Mouse (Mus musculus) neutrophil, adult 5-6 weeks (primary cell): ENCODE measurements at regions not wholly inside any gene's neighbourhood (a gene's known extent, or its start where the extent isn't known, plus 50 kb on each side); places are given as distances from the start of the nearest gene placed in this dataset.

ENCODE experiments used
- ATAC-seq: fragments of 151-379, 151-347 bp; 2 replicates; pipeline ENCODE4 v1.8.0; 2017; ENCODE audit warnings: mild to moderate bottlenecking, moderate TSS enrichment; ENCODE audit not compliant: insufficient number of reproducible peaks, poor library complexity, low FRiP score, severe bottlenecking; ENCODE audit errors: extremely low read depth

DNA sequence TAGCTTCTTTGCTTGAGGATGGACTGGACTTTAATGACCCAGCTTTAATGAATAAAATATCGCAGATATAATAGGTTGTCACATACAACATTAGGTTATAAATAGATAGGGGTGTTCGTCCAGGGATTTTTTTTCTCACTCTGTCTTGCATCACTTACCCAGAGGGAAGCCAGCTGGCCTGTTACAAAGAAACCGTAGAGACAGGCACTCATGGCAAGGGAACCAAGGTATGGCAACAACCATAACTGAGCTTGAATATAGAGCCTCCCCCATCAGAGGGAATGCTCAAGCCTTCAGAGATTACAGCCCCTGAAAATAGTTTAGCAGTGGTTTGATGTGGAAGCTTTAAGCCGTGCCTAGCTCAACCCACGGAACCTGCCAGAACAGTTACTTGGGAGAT, 504.9 kb downstream of the Ptprc start:
- no peak for ATAC-seq

- no peak for ATAC-seq
These were observed 505.7 kb downstream of the Ptprc start for GRCm38 (mm10) chr1:137669849-137670248.

- no peak for ATAC-seq
These were observed 517.4 kb downstream of the Ptprc start for GRCm38 (mm10) chr1:137658141-137658540.

DNA sequence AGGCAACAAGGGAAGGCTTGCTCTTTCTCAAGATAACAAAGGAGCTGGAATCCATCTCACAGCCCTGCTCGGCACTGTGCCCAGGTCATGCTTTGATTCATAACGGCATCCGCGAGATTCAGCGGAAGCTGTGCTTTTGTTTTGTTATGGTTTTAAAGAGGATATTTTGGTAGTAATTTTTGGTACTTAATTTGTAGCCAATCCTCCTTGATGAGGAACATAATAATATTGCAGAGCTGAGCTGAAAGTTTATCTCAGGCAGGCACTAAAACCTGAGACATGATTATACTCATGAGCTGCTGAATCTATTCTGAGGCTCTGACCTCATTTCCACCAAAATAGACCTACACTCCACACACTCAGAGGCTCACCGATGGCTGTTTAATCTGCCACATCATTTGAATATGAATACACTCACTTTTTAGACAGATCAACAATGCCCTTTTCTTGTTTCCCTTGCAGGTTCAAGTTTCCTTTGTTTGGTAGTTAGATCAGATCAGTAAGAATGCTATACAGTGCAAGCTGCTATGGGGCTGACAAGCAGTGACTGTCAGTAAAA, 518.5 kb downstream of the Ptprc start:
- ATAC-seq: no peak

- ATAC-seq: no peak
These were observed 521.3 kb downstream of the Ptprc start for GRCm38 (mm10) chr1:137654171-137654570.

DNA sequence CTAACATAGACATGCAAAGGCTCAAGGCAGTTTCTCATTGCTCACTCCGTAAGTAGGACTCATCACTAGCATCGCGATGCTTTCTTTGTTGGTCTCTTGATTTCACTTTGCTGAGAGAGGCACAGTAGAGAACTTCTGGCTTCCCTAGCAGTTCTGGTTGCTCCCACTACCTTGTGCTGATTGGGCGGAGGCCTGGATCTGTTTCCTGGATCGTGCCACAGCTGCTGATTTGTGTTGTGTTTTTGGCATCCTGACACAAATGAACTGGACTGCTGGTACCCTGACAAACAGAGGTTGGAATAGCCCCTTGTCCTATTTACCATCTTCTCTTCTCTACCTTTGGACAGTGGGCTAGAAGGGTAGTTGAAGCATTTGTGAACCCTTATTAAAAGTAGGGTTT, 522.0 kb downstream of the Ptprc start:
- ATAC-seq: no peak

- no peak for ATAC-seq
These were observed 524.9 kb downstream of the Ptprc start for GRCm38 (mm10) chr1:137650629-137651028.

DNA sequence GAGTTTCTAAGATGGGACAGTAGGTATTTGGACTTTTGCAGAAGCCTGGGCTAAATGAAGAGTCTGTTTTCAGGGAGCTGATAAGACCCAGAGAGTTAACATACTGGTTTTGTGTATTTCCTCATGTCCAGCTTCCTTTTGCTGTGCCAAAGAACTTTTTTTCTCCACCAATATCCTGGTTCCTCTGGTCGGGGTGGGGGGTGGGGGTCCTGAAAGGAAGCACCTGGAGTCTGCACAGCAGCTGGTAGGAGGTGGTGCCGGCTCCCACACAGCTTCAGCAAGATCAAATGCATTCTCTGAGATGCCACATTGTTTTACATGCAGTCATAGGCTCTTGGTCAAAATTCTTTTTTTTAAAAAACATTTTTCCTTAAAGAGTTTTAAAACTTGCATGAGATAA, 525.4 kb downstream of the Ptprc start:
- ATAC-seq: no peak

- ATAC-seq: no peak
These were observed 526.7 kb downstream of the Ptprc start for GRCm38 (mm10) chr1:137648832-137649231.

DNA sequence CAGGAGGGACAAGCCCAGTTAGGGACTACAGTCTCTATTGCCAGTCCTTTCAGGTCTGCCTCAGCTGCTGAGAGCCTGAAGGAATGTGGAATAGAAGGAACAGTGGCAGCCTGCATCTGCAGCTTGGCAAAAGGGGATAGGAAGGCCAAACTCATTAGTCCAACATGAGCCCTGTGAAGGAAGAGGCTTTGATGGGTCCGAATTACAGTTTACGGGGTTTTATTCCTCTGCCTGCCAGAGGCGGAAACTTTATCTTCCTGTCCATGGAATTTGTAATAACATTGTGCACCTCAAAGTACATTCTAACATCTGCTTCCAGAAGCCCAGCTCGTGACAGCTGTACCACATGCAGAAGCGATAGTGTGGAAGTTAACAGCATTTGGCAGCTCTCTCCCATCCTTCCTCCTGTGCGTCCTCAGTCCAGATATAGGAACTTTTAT, 530.9 kb downstream of the Ptprc start:
- no peak for ATAC-seq

DNA sequence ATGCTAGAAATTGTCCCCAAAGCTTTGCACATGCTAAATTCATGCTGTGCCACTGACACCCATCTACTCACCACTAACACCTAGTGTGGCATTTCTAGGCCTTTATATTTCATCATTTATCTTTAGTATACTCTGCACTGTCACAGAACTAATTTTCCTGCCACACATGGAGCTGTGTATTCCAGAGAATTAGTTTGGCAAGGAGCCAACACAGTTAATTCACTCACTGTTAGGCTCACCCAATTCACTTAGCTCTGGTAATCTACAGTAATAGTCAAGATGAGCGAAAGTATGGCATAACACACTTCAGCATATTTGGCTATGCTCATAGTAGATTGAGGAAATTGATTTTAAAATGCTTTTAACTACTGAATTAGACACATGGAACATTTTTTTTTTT, 532.0 kb downstream of the Ptprc start:
- no peak for ATAC-seq

DNA sequence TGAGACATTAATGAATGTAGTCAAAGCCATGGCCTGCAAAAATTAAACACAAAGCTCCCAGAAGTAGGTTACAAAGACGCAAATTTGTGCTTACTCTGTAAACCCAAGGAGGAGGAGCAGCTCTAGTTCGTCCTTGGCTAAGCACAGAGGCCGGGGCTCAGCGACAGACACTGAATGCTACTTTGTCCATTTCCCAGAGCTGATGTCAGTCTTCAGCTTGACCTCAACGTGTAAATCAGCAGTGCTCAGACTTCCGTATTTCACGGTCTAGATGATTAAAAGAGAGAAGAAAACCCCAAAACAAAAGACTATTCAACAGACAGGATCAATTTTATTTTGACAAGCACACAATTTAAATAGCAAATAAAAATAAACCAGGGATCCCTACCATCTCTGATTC, 534.7 kb downstream of the Ptprc start:
- ATAC-seq: no peak

DNA sequence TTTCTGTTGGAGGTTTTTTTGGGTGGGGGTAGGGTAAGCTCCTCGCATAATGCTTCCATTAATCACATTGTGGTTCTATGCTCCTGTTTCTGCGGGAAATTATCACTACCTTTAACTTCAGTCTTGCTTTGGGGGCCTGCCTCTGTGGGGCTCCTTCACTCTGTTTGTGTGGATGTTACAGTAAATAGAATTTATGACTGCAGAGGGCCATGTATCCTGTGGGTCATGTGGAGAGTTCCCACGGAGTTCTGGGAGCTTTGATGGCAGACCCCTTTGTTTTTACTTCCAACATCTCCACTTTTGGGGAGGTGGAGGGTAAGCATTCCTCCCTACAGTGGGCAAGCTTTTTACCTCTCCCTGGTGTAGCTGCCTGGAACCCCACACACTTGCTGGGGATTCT, 538.6 kb downstream of the Ptprc start:
- no peak for ATAC-seq

- ATAC-seq: no peak
These were observed 539.1 kb downstream of the Ptprc start for GRCm38 (mm10) chr1:137636321-137636944.

DNA sequence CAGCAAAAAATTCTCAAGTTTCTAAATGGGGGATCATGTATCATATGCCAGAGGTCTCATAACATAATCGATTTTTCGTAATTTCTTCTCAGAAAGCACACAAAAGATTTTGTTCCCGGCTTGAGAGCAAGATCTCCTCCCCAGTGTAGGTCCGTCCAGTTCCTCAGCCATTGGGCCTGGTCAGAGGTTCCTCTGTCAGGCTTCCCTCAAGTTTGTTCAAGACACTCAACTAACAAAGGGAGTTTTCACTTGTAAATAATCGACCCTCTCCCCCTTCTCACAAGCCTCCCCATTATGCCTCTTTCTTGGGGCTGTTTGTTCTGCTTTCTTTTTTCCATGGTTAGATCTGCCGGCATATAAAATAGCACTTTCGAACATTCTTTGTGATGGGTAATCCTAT, 539.7 kb downstream of the Ptprc start:
- no peak for ATAC-seq

- ATAC-seq: no peak
These were observed 544.0 kb downstream of the Ptprc start for GRCm38 (mm10) chr1:137631546-137631945.

DNA sequence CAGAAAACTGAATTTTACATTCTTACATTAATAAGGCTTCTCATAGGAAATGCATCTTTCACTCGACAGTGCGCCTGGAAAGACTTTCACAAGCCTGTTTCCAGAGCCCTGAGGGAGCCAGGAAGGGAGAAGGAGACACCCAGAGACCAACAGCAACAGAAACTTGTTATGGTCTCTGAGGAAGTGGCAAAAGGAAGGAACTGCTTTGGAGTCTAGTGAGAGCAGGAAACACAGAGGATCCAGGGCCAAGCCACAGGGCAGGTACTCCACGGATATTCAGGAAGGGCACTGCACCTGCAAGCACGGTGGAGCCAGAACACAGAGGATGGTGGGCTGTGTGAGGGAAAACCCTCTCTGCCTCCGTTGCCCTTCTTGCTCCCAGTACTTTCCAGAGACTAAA, 554.8 kb downstream of the Ptprc start:
- ATAC-seq: no peak

GRCm38 (mm10) chr1:137618231-137618630, 557.3 kb downstream of the Ptprc start:
- ATAC-seq: no peak

DNA sequence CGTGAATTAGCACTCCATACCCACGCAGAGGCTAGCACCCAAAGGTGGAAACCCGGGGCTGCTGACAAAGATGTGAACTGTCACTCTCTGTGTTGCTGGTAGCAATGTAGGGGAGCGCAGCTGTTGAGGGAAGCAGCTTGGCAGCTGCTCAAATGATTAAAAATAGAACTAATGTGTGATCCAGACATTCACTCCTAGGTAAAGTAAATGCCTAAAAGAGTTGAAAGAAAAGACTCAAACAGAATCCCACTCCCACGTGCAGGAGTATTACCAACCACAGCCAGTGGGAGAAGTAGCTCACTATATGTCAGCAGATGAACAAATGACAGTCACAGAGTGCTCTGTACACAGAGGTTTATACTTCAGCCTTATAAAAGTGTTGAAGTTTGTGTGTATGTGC, 558.0 kb downstream of the Ptprc start:
- no peak for ATAC-seq

- no peak for ATAC-seq
These were observed 568.8 kb downstream of the Ptprc start for GRCm38 (mm10) chr1:137606716-137607115.
